Mouse (Mus musculus) stomach, embryonic 16.5 days (tissue): ENCODE measurements around the gene Pygm. TPM values are rescaled to one million over a fixed set of nuclear protein-coding genes. Genes with fewer than 3 reads are reported as not detected.

Experiments used
- ATAC-seq: fragments of 200-750 bp; cut with Nextera tagmentation; 2 replicates; pipeline ENCODE4 v1.8.0; 2017; ENCODE audit warnings: moderate number of reproducible peaks, moderate TSS enrichment; ENCODE audit not compliant: insufficient read depth, low FRiP score
- H3K27ac ChIP-seq: fragments of 300-500 bp; sonication (generic); 2 replicates; pipeline ENCODE4 v1.5.1; 2014; ENCODE audit warnings: low read length
- H3K27me3 ChIP-seq: fragments of 300-500 bp; sonication (generic); 2 replicates; pipeline ENCODE4 v1.6.1; 2014; ENCODE audit warnings: low read length, control low read depth, mixed read lengths; ENCODE audit not compliant: control insufficient read depth, insufficient read depth
- H3K36me3 ChIP-seq: fragments of 300-500 bp; sonication (generic); 2 replicates; pipeline ENCODE4 v1.6.1; 2014; ENCODE audit warnings: low read length; ENCODE audit not compliant: control insufficient read depth, insufficient read depth
- H3K4me1 ChIP-seq: fragments of 300-500 bp; sonication (generic); 2 replicates; pipeline ENCODE4 v1.6.1; 2014; ENCODE audit warnings: low read length, control low read depth, mixed read lengths; ENCODE audit not compliant: control insufficient read depth, insufficient read depth
- H3K4me2 ChIP-seq: fragments of 300-500 bp; sonication (generic); 2 replicates; pipeline ENCODE4 v1.6.1; 2014; ENCODE audit warnings: low read depth, low read length, mixed read lengths
- H3K4me3 ChIP-seq: fragments of 300-500 bp; sonication (generic); replicated peaks from 2 replicates; pipeline ENCODE4 v1.5.1; 2014; ENCODE audit warnings: mild to moderate bottlenecking, low read length
- H3K9ac ChIP-seq: fragments of 300-500 bp; sonication (generic); 2 replicates; pipeline ENCODE4 v1.6.1; 2014; ENCODE audit warnings: low read length
- H3K9me3 ChIP-seq: fragments of 300-500 bp; sonication (generic); replicated peaks from 2 replicates; pipeline ENCODE4 v1.6.1; 2016; ENCODE audit warnings: low read length, control low read depth; ENCODE audit not compliant: control insufficient read depth
- WGBS: fragments of 180-500 bp; shearing (Covaris S2); extraction: QIAGEN DNeasy Blood & Tissue Kit; methylation state at CpG from one replicate; pipeline ENCODE4 v1.1.7; 2014; 5-methylcytosine and 5-hydroxymethylcytosine counted together
- polyA plus RNA-seq: library from polyadenylated mRNA; unstranded; fragments of >200 nt; fragmentation: Nextera tagmentation; extraction: Ambion mirVana; gene quantifications from 2 replicates; pipeline ENCODE4 v1.2.1, GENCODE M21; 2015

Pygm gene
- polyA plus RNA-seq, 1 experiment from 2014 or later = 55.0 TPM

DNA sequence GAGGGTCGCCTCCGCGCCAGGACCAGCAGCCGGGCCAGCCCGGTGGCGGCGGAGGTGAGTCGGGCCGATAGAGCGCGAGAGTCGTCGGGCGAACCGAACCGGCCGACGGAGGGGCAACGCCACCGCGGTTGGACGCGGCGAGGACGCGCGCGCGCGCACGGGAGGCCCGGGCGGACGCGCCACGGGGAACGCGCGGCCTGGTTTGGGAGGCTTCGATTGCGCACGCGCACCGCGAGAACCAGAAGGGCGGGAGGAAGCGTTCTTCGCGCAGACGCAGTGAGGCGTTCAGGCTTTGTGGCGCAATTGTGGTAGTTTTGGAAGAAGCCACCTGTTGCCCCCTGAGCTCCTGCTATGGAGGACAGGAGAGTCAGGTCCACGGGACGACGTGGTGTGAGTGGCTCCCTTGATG lies 19.9 kb upstream of the Pygm start:
- Histone ChIP-seq H3K9ac (peak overlapping the region; percentile 99), H3K27me3 (no peaks in the 10 kb centered on the region), H3K4me1 (peaks cover 16% of the 10 kb centered on the region), H3K9me3 (no peaks in the 10 kb centered on the region), H3K4me3 (peak overlapping the region; percentile 98), H3K4me2 (peak overlapping the region; percentile 97), H3K36me3 (peaks cover 18% of the 10 kb centered on the region), H3K27ac (peak overlapping the region; percentile 99)
- WGBS = 0% methylated on average over 55 of the region's 55 CpGs
- ATAC-seq = no peak

DNA sequence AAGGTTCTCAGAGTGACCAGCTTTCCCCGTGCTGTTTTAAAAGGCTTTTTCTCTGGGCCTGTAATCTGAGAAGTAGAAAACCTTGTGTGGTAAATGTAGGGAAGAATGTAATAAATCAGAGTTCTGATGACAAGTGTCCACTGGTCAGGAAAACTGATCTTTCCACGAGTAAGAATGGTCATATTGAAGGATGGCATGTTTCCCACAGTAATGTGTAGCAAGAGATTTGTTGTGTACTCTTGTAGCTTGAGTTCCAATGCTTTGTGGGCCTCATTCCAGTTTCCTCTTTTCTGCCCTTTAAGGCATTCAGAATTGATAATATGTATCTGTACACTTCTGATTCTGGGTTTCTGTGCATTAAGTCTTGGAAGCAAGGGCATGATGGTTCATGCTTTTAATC lies 19.4 kb upstream of the Pygm start:
- ATAC-seq = no peak
- no peaks in the 10 kb centered on the region for H3K27me3 ChIP-seq
- peaks cover 16% of the 10 kb centered on the region for H3K4me1 ChIP-seq
- peaks cover 22% of the 10 kb centered on the region for H3K36me3 ChIP-seq
- 0% methylated on average over 2 of the region's 2 CpGs for WGBS
- peak overlapping the region; percentile 97 for H3K4me2 ChIP-seq
- H3K9ac ChIP-seq = peak overlapping the region; percentile 99
- H3K9me3 ChIP-seq = no peaks in the 10 kb centered on the region
- H3K27ac ChIP-seq = peak overlapping the region; percentile 99; the same call in 1 of the 2 replicates
- H3K4me3 ChIP-seq = peak overlapping the region; percentile 98

DNA sequence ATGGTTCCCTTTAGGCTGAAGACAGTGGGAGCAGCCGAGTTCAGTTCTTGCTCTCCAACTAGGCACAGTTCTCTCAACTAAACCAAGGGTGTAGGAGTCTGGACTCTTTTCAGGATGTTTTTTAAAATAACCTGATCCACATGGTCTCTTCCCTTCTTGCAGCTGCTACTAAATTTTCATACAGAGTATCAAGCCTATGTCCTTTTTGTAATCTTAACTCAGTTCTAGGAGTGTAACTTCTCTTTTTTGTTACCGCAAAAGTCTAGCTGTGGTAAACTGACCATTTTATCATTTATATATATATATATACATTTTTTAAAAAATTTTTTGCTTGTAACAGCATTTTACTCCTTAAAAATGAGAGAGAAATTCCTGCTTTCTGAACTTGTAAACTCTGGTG lies 14.0 kb upstream of the Pygm start:
- Histone ChIP-seq H3K36me3 (peaks cover 46% of the 10 kb centered on the region), H3K27me3 (no peaks in the 10 kb centered on the region), H3K9ac (no peak overlapping the region), H3K9me3 (no peaks in the 10 kb centered on the region), H3K4me2 (no peak overlapping the region), H3K4me1 (peaks cover 7% of the 10 kb centered on the region), H3K27ac (no peak overlapping the region), H3K4me3 (no peak overlapping the region)
- no peak for ATAC-seq
- 88% methylated on average over 2 of the region's 2 CpGs for WGBS

DNA sequence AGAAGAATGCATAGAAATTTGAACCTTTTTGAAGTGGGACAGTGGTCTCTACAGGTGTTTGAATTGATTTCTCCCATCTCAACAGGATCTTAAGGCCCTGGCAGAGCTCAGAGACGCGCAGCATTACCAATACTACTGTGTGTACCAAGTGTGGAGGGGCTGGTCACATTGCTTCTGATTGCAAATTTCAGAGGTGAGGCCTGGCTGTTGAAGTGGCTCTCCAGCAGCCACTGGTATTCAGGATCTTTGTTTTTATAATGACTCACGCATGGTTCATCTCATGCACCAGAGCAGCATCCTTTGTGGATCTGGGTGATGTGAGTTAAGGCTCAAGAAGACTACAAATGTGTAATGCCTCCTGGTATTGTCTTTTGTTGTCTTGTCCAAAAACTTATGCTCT lies 11.8 kb upstream of the Pygm start:
- no peak overlapping the region for H3K4me3 ChIP-seq
- no peaks in the 10 kb centered on the region for H3K27me3 ChIP-seq
- H3K9me3 ChIP-seq = no peaks in the 10 kb centered on the region
- H3K27ac ChIP-seq = no peak overlapping the region
- H3K4me1 ChIP-seq = no peaks in the 10 kb centered on the region
- H3K4me2 ChIP-seq = no peak overlapping the region
- 95% methylated on average over 3 of the region's 3 CpGs for WGBS
- no peak overlapping the region for H3K9ac ChIP-seq
- peaks cover 60% of the 10 kb centered on the region for H3K36me3 ChIP-seq
- no peak for ATAC-seq

DNA sequence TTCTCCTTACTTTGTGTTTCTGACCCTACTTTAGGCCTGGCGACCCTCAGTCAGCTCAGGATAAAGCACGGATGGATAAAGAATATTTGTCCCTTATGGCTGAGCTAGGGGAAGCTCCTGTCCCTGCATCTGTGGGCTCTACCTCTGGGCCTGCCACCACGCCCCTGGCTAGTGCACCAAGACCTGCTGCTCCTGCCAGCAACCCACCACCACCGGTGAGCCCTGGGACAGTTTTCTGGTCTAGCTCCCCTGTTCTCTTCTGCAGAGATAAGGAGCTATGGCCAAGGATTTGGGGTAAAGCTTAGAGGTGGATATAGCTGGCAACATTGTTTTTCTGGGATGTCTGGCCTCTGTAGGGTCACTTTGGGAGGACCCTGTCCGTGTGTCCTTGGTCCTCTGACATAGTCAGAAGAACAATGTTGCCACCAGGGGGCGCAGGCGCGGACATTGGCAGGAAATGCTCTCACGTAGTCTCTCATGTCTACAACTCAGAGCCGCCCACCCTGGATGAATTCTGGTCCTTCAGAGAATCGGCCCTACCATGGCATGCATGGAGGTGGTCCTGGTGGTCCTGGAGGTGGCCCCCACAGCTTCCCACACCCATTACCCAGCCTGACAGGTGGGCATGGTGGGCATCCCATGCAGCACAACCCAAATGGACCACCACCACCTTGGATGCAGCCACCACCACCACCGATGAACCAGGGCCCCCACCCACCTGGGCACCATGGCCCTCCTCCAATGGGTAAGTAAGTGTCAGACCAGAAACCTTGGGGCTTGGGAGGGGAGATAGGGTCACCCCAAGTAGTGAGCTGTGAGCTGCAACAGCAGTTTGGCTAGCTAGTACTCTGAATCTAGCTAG lies 10.4 kb upstream of the Pygm start:
- H3K27me3 ChIP-seq = no peaks in the 10 kb centered on the region
- no peak overlapping the region for H3K4me3 ChIP-seq
- H3K9me3 ChIP-seq = no peaks in the 10 kb centered on the region
- H3K27ac ChIP-seq = no peak overlapping the region
- H3K36me3 ChIP-seq = peaks cover 57% of the 10 kb centered on the region
- H3K4me1 ChIP-seq = no peaks in the 10 kb centered on the region
- H3K4me2 ChIP-seq = no peak overlapping the region
- no peak overlapping the region for H3K9ac ChIP-seq
- 62% methylated on average over 12 of the region's 12 CpGs for WGBS
- ATAC-seq = peak; percentile 42; the same call in 1 of the 2 replicates

DNA sequence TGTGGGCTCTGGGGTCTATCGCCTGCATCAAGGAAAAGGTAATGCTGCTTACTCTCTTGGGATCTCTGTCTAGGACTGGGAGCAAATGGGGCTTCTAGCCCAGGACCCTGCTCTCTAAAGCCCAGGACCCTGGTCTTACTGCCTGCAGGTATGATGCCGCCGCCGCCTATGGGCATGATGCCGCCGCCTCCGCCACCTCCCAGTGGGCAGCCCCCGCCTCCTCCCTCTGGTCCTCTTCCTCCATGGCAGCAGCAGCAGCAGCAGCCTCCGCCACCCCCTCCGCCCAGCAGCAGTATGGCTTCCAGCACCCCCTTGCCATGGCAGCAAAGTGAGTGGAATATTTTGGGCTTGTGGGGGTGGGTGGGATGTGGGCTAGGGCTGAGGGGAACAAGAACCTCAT lies 9.6 kb upstream of the Pygm start:
- H3K36me3 ChIP-seq = peaks cover 52% of the 10 kb centered on the region
- H3K9me3 ChIP-seq = no peaks in the 10 kb centered on the region
- H3K9ac ChIP-seq = no peak overlapping the region
- no peak overlapping the region for H3K4me2 ChIP-seq
- H3K4me3 ChIP-seq = no peak overlapping the region
- no peaks in the 10 kb centered on the region for H3K4me1 ChIP-seq
- H3K27ac ChIP-seq = no peak overlapping the region
- no peaks in the 10 kb centered on the region for H3K27me3 ChIP-seq
- no peak for ATAC-seq
- WGBS = 96% methylated on average over 10 of the region's 10 CpGs

DNA sequence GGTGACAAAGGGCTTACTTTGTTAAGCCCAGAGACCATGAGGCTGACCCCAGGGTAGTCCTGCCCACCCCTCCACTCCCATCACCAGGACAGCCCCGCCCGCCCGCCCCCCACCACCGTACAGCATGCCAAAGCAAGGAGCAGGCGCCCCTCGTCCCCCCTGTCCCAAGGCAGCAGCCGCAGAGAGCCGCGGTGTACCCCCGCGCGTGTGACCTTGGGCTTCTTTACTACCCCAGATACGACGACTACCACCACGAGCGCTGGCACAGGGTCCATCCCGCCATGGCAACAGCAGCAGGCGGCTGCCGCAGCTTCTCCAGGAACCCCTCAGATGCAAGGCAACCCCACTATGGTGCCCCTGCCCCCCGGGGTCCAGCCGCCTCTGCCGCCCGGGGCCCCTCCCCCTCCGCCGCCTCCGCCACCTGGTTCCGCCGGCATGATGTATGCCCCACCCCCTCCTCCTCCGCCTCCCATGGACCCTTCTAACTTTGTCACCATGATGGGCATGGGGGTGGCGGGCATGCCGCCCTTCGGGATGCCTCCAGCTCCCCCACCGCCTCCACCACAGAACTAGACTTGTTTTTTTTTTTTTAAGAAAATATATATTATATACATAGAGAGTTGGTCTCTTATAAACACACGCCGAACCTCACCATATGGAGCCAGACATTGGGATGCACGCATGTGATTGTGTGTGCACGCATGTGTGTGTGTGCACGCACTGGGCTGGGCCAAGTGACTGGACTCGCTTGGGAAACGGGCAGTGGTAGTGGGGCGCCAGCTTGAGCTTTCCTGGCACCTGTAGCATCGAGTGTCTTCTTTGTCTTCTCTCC lies 8.6 kb upstream of the Pygm start:
- WGBS = 90% methylated on average over 42 of the region's 42 CpGs
- Histone ChIP-seq H3K4me3 (no peak overlapping the region), H3K9ac (no peak overlapping the region), H3K36me3 (peaks cover 48% of the 10 kb centered on the region), H3K9me3 (no peaks in the 10 kb centered on the region), H3K4me1 (no peaks in the 10 kb centered on the region), H3K27ac (no peak overlapping the region), H3K27me3 (no peaks in the 10 kb centered on the region), H3K4me2 (no peak overlapping the region)
- ATAC-seq = peak; percentile 35; the same call in 1 of the 2 replicates

DNA sequence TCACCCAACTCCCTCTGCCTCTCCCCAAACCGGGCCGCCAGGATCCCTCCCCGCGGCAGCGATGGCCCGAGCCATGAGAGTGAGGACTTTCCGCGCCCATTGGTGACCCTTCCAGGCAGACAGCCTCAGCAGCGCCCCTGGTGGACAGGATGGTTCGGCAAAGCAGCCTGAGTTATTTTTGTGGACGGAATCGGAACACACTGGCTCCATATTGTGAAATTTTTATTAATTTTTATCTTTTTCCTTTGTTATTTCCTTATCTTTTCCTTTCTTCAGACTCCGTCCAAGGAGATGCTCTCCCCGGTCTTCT lies 8.0 kb upstream of the Pygm start:
- no peak overlapping the region for H3K4me2 ChIP-seq
- H3K9ac ChIP-seq = no peak overlapping the region
- ATAC-seq = no peak
- H3K27me3 ChIP-seq = no peaks in the 10 kb centered on the region
- H3K36me3 ChIP-seq = peaks cover 43% of the 10 kb centered on the region
- WGBS = 73% methylated on average over 14 of the region's 14 CpGs
- no peaks in the 10 kb centered on the region for H3K9me3 ChIP-seq
- no peaks in the 10 kb centered on the region for H3K4me1 ChIP-seq
- no peak overlapping the region for H3K27ac ChIP-seq
- H3K4me3 ChIP-seq = no peak overlapping the region

DNA sequence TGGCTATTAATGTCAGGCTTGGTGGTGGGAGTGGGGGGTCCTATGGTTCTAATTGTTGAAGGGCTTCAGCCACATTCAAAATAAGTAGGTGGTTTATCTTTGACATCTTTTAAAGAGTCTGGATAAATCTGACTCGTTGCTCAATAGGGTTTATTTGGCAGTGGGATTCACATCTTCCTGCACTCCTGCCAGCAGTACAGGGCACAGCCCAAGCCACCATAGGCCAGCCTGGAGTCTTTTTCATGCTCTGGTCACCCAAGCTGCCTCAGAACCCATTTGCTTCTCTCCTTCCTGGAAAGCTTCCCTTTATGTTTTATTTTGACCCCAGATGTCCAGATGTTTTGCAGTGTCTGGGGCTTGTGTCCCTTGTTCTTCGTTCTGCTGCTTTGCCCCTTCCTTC lies 7.6 kb upstream of the Pygm start:
- WGBS = 64% methylated on average over 2 of the region's 2 CpGs
- H3K27me3 ChIP-seq = no peaks in the 10 kb centered on the region
- no peaks in the 10 kb centered on the region for H3K4me1 ChIP-seq
- no peak for ATAC-seq
- no peaks in the 10 kb centered on the region for H3K9me3 ChIP-seq
- H3K4me2 ChIP-seq = no peak overlapping the region
- no peak overlapping the region for H3K27ac ChIP-seq
- H3K4me3 ChIP-seq = no peak overlapping the region
- peaks cover 42% of the 10 kb centered on the region for H3K36me3 ChIP-seq
- no peak overlapping the region for H3K9ac ChIP-seq
